Mouse (Mus musculus) monocyte, adult 59 days (primary cell): Measurements from ENCODE around the gene Gm8279. TPM values are rescaled to one million over a fixed set of nuclear protein-coding genes. Genes with fewer than 3 reads are reported as not detected.

Source experiments
- total RNA-seq, 2 experiments: library from RNA; stranded (reverse); gene quantifications; one replicate each; pipeline ENCODE4 v1.2.4; 2023

The Gm8279 gene
- not detected for total RNA-seq

DNA sequence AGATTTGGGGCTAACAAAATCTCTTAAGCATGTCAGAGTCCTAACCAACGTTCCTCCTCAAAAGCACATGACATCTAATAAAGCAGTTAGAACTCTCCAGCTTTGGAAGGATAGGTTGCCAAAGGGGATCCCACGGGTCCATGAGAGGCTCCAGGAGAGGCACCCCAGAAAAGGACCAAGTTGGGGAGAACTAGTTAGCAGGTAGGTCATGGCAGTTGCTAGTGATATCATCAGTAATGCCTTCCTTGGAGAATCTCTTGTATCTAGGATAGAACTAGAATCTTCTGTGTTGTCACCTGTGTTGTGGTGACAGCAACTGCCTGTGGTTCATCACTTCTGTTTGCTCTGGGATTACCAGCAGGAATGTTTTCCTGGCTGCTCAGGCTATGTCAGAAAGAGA lies at the start of gene Gm8279:
Gene Gm8279, plus strand, starts transcription at position 301 of the 400 bp plus-strand sequence.

DNA sequence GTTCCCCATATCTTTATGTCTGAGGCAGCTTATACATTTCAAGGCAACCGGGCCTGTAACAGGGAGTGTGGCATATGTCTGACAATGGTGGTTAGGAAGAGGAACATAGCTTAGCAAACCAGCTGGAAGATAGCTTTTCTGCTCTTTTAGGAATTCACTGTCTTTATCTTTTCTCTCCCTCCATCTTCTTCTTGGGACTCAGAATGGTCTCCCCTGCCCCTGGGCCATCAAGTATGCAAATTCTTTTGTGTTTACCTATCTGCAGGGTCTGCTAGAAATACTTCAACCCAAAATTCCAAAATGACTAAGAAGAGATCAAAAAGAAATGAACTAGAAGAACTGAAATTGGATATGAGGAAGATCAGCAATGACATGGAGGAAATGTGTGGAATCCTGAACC lies 32.9 kb downstream of the Gm8279 start, which contains the start of gene Gm3317:
Gene Gm3317, plus strand, starts transcription at position 301 of the 400 bp plus-strand sequence.

DNA sequence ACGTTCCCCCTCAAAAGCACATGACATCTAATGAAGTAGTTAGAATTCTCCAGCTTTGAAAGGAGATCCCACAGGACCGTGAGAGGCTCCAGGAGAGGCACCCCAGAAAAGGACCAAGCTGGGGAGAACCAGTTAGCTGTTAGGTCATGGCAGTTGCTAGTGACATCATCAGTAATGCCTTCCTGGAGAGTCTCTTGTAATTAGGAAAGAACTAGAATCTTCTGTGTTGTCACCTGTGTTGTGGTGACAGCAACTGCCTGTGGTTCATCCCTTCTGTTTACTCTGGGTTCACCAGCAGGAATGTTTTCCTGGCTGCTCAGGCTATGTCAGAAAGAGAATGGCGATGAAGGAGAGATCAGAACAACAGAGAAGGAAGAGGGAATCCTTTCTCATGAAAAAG lies 54.2 kb downstream of the Gm8279 start, which contains the start of gene Gm8271:
Gene Gm8271, plus strand, starts transcription at position 301 of the 400 bp plus-strand sequence.

Other genes with a start within 250 kb of the Gm8279 start
- gene Gm3278, start 239.1 kb upstream of the Gm8279 start, total RNA-seq = not detected
- gene Gm8297, start 147.6 kb upstream of the Gm8279 start, total RNA-seq = not detected
- gene Gm3298, start 115.6 kb upstream of the Gm8279 start, total RNA-seq = not detected
- not detected for gene 4930555G01Rik, start 80.9 kb upstream of the Gm8279 start, total RNA-seq
- gene Gm8281, start 60.5 kb upstream of the Gm8279 start, total RNA-seq = not detected
- gene Gm3317, start 33.0 kb downstream of the Gm8279 start, total RNA-seq = not detected
- gene Gm8271, start 54.3 kb downstream of the Gm8279 start, total RNA-seq = not detected
- not detected for gene Gm3526, start 129.1 kb downstream of the Gm8279 start, total RNA-seq
- gene Gm3542, start 203.4 kb downstream of the Gm8279 start, total RNA-seq = not detected